Mouse (Mus musculus) thymus, adult 2 months (tissue): ENCODE measurements around the gene Dtd1.

Experiments
- CTCF ChIP-seq: fragments of 200-500 bp; IDR thresholded peaks from 2 replicates; pipeline ENCODE4 v1.5.1; 2012; ENCODE audit warnings: mild to moderate bottlenecking, control low read depth, low read length, moderate library complexity, borderline replicate concordance; ENCODE audit not compliant: control insufficient read depth, poor library complexity, insufficient read depth; ENCODE audit errors: extremely low read depth
- POLR2A ChIP-seq: fragments of 200-500 bp; IDR thresholded peaks from 2 replicates; pipeline ENCODE4 v1.6.1; 2012; ENCODE audit warnings: mild to moderate bottlenecking, low read length, control low read depth, moderate library complexity; ENCODE audit not compliant: control insufficient read depth, poor library complexity, insufficient read depth; ENCODE audit errors: extremely low read depth

DNA sequence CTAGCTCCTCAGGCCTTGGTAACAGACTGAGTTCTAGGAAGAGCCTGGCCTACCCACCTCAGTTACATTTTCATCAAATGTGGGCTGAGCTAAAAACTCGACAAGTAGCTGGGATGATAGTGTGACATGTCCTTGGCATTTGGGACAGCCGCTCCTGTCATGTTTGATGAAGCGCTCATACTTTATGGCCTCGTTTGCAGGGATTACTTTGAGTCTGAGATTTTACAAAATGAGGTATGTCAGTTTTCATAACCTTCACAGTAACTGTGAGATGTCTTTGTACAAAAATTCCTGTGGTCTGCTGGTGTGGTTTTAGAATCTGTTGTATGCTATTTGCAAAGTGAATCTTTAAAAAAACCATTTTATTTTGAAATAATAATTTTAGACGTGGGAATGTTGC is 72.7 kb downstream of the Dtd1 start:
- no peak for TF ChIP-seq POLR2A
- TF ChIP-seq CTCF = no peak
